Mouse (Mus musculus) CD8-positive naive resting alpha-beta T cell, adult 2 months (primary cell): ENCODE results near the gene Stk11ip.

Experiments
- DNase-seq, 2 experiments: peaks; one replicate each; pipeline ENCODE4 v3.0.0; 2022; ENCODE audit warnings: low read depth in 2 of 2, low spot score in 2 of 2

The Stk11ip gene

GRCm38 (mm10) chr1:75503651-75503980 is 17.7 kb upstream of the Stk11ip start:
- no peak for DNase-seq

DNA sequence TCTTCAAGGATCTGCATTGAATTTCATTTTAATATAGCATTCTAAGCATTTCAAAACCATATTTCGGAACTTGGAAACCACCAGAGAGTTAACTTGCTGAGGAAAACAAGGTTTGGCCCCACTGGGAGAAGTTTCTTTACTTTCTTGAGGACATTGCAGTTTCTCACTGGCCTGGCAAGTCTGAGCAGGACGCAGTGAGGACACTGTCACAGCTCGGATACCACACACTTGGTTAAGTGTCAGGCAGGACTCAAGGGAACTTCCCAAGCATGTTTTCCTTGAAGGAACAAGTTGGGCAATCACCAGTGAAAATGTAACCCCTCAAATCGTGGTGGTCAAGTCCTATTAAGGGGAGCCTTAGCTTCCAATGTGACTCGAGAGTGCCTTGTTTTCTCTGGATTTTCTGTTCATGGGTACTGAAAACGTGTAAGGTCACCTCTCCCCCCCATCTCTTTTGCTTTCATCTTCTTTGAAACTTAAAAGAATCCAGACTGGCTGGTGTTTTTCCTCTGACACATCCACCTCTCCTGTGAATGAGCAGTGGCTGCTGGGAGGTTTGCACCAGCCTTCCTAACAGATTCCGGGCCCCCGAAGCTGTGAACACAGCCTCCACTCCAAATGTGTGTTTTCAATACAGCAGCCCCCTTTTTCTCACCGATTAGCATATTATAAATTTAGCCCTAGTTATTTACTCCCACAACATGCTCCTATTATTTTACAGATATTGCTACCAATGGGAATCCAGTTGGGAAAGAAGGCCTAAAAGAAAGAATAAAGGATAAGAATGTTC is 16.9 kb upstream of the Stk11ip start:
- no peak for DNase-seq

DNA sequence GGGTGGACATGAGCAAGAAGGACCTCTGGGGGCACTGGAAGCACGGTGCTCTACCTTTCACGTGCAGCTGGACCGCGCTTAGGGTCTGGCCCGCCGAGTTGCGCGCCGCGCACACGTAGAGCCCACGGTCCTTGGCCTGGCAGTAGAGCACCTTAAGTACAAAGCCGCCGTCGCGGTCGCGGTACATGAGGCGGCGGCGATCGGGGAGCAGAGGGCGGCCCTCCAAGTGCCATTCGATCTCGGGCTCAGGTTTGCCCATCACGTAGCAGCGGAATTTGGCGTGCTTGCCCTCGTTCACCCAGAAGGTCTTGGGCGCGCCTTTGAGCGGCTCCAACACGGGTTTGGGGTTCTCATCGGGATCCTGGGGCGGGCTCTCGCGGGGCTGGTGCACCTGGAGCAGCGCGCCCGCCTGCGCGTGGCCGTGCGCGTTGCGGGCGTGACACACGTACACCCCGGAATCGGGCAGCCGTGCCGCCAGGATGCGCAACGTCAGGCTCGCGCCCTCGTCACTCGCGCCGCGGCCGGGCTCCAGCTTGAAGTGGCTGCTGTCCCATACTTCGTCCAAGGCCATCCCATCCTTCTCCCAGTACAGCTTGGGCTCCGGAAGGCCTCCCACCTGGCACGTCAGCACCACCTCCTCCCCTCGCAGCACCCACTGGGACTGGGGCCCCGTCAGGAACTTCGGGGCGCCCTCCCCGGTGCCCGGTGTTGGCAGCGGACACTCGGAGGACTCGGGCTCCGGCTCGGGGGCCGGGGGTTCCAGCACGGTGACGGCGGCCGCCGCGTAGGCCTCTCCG is 16.0 kb upstream of the Stk11ip start:
- DNase-seq, result peak; percentile 19 to 33

DNA sequence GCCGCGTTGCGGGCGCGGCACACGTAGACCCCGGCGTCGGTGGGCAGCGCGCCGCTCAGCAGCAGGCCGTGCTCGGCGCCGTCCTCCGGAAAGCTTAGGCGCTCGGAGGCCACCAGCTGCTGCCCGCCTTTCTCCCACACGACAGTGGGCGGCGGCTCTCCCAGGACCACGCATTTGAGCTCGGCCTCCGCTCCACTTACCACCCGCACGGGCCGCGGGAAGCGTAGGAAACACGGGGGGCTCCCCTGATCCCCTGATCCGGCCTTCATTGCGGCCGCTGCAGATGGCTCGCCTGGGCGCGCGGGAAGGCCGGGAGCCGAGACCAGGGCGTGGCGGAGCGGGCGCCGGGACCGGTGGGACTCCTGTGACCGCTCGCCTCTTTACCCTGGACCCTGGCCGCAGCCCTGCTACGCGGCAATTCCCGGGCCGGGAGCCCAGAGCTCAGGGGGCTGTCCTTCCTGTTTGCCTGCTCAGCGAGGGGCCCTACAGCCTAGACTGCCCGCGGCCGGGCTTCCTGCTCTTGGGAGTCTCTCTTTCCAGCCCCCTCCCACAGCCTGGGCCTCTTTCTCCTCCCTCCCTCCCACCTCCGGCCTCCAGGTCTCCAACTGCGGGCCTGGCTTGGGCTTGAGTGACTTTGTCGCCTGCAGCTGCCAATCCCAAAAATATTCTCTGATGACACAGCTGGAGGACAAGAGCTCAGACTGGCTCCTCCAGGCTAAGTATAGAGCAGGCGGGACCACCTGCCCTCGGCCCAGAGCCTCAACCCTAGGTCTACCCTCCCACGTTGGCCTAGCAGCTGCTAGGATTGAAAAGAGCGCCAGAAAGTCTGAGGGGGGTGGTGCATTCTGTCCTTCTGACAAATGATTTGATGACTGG is 15.1 kb upstream of the Stk11ip start, which contains the start of gene Obsl1:
TSS of gene Obsl1 (minus strand) at position 497 of the 876 bp plus-strand sequence.
- DNase-seq, result no peak

DNA sequence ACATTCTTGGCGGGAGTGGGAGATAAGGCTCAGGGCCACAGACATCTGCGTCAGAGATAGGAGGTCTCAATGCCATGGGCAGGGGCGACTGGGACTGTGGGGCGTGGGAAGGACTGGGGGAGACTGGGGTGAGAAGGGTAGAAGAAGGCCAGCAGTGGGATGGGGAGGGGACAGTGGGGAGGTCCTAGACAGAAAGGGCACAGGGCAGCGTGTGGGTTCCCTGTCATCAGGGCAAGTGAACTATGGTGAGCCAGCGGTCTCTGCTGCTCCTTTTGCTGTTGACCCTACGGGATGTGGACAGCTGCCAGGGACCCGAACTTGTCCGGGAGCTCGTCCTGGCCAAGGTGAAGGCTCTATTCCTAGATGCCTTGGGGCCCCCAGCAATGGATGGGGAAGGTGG is 14.3 kb upstream of the Stk11ip start, which contains the start of gene Inha:
TSS of gene Inha (plus strand) at position 72 of the 400 bp plus-strand sequence.
- no peak for DNase-seq

DNA sequence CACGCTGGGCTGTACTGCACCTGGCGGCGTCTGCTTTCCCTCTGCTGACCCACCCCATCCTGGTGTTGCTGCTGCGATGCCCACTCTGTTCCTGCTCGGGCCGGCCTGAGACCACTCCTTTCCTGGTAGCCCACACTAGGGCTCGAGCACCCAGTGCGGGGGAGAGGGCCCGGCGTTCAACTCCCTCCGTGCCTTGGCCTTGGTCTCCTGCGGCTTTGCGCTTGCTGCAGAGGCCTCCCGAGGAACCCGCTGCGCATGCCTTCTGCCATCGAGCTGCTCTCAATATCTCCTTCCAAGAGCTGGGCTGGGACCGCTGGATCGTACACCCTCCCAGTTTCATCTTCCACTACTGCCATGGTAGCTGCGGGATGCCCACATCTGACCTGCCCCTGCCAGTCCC is 11.7 kb upstream of the Stk11ip start:
- no peak for DNase-seq

GRCm38 (mm10) chr1:75510154-75510553 is 11.2 kb upstream of the Stk11ip start:
- DNase-seq, result no peak

GRCm38 (mm10) chr1:75511437-75512210 is 9.7 kb upstream of the Stk11ip start:
- DNase-seq, result no peak

DNA sequence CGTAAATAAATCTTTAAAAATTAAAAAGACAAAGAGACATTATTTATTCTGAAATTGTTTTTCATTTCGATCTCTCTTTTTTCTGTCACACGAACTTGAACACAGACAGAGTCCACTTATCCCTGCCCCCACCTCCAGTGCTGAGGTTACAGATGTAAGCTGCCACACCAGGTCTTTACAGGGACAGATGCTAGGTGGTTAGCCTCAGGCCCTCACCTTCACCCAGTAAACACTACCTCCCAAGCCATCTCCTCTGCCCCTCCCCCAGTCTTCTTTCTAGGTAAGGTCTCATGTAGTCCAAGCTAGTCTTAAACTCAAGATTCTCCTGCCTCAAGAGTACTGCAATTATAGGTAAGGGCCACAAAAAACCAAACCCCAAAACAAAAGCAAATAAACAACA is 8.8 kb upstream of the Stk11ip start:
- no peak for DNase-seq

DNA sequence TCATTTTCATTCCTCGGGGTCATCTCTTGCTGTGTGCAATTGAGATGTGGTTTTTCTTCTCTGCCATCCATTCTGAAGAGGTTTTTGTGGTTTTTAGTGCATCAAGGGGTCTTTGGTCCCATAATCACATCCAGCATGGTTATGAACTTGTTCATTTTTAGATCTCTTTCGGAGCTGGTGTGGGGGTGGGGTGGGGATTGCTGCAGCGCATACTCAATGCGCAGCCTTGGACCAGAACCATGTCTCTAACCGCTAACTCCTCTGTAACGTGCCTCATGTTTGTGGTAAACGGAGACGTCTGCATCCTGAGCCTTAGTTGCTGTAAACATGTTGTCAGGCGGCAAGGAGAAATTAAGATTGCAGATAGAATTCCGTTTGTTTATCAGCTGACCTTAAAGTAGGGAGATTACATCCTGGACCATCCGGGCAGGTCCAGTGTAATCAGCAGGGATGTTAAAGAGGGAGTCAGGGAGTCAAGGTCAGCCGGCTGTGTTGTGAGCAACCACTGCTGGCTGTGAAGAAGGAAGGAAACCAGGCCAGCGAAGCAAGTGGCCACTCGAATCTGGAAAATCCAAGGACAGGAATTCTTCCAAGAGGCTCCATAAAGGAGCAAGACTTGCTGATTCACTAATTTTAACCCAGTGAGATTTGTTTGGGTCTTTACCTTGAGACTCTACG is 4.5 kb upstream of the Stk11ip start:
- DNase-seq, result no peak

DNA sequence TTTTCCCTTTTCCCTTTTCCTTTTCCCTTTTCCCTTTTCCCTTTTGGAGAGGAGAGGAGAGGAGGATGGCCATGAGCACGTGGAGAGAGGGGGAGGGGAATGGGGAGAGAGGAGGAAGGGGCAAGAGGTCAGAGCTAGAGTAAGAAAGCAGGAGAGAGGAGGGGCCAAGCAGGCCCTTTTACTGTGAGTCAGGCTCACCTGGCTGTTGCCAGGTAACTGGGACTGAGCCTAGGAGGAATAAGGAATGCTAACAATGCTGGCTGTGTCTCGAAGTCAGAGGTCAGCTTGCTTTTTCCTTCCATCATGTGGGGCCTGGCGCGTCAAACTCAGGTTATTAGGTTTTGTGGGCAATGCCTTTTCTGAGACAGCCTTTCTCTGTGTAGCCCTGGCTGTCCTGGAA is 3.3 kb upstream of the Stk11ip start:
- no peak for DNase-seq

- DNase-seq, result no peak
Observed at GRCm38 (mm10) chr1:75518427-75518826, 2.9 kb upstream of the Stk11ip start.

DNA sequence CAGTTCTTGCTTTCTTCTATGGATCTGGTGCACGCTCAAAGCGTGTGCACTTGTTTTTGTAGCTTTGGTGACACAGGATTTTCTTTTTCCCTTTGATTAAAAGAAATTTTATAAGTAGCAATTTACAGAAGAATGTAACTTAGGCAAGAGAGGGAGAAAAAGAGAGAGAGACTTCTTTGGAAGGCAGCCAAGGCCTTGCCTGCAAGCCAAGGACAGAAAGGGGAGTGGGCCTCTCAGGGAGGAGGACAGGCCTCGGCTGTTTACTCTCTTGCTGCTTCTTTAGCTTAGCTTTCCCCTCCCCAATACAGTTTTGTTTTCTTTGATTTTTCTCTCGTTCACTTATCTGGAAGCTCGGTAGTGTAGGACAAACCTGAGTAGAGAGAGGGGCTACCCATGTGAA is 1.8 kb upstream of the Stk11ip start:
- no peak for DNase-seq

DNA sequence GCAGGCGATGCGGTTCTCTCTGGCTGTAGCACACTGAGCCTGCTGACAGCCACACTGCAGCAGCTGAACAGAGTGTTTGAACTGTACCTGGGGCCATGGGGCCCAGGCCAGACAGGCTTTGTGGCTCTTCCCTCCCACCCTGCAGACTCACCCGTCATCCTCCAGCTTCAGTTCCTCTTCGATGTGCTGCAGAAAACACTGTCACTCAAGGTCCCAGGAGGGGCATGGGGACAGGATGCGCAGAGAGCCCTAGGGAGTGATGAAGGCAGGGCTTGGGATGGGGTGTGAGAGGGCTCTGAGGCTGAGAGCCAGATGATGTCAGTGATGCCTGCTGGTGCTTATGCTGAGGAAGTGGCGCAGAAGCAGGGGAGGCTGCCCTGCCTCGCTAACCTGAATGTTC is 3.4 kb downstream of the Stk11ip start:
- no peak for DNase-seq

DNA sequence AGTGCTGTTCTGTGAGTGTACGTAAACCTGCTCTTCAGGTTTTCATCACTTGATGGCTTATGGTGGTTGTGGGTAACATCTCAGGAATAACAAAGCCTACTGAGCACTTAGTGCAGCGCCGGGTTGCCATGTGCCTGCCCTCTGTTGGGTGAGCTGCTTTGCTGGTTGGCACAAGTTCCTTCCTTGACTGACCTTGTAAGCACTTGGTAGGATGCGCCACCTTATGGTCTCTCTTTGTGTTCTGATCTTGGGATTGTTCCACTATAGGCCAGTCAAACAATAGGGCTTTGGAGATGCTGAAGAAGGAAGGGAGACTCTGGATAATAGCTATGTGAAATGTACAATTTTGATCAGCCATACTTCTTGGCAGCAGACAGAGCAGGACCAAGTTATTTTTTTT is 9.2 kb downstream of the Stk11ip start:
- no peak for DNase-seq

DNA sequence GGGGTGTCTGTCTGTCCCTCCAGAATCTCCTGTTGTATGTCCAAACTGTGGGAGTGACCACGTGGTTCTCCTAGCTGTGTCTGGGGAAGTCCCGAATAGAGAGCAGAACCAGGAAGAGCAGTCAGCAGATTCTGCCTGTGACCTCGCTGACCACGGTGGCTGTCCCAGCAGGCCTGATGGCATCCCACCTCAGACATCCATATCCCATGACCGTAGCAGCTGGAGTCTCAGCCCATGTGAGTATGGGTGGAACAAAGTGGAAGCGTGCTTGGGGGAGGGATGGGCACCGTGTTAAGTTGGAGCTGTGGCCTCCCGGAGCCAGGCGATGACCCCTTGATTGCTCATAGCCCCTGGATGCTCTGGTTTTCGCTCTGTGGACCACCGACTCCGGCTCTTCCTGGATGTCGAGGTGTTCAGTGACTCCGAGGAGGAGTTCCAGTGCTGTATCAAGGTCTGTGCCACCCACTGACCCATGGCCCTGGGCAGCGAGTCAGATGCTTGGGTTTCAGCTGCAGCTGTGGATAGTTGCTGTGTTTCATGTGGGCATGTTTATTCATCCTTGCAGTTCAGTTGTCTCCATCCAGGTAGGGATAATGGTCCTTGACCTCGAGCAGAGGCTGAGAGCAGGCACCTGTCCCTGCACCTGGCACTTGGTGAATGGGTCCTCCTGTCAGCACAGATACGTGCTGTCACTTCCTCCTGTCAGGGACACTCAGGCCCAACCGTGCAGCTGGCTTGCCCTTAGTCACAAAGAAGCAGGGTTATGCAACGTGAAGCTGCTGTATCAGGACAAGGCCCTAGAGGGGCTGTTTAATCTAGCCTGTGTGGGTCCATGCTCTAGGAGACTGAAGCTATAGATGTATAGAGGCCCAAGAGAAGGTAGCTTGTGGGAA is 11.2 kb downstream of the Stk11ip start:
- no peak for DNase-seq

DNA sequence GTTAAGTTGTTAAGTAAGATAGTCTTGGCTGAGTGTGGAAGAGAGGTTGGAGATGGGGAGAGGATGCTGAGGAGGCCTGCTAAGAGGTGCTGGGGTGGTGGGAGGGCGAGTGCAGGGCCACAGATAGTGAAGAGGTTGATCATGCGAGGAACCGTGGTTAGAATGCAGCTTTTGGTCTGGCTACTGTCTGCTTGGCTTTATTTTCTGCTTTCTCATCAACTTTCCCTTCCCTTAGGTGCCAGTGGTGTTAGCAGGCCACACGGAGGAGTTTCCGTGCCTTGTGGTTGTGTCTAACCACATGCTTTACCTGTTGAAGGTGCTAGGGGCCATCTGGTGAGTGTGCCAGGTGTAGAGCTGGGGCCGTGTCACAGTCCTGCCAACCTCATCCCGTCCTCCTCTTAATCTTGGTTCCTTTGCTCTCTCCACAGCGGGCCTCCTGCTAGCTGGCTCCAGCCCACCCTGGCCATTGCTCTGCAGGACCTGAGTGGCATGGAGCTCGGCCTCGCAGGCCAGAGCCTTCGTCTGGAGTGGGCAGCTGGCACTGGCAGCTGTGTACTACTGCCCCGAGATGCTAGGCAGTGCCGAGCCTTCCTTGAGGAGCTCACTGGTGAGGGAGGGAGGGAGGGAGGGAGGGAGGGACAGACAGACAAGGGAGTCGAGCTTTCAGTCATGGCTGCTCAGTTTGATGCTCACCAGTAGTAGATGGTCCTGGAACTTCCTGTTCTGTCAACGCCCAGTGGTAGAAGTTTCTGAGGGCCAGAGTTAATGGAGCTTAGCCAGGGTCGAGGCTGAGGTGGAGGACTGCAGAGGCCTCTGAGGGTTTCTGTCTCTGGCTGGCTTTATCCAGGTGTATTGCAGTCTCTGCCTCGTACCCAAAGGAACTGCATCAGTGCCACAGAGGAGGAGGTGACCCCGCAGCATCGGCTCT is 12.3 kb downstream of the Stk11ip start:
- DNase-seq, result no peak

DNA sequence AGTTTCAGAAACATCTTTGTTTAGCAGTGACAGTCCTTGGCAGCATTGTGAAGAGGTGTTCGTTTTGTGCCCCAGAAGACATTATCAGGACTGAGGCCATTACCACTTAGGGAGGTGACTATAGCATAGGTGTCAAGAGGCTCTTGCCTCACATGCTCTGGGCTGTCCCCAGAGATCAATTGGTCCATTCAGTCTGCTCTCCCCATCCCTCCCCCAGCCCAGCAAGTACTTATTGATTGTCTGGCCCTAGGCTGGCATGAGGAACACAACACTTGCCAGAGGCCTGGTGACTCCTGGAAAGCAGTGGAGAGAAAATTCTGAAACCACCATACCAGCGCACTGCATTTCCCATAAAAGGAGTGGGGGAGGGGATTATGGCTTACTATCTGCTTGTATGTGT is 16.3 kb downstream of the Stk11ip start:
- no peak for DNase-seq
